In the genomic region with DNA sequence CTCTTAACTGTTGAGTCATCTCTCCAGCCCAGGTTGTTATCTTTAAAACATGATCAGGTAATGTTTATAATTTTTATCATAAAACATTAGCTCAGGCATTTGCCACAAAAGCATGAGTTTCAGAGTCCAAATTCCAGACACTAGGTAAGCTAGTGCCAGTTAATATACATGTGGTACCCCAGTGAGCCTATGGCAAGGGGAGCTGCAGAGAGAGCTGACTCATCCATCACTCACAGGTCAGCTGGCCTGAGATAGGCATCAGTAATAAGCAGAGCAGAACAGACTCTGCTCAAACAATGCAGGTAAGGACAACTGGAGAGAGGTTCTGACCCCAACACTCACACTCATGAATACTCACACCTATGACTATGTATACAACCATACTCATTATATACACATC, we compare ENCODE assay signal across 24 mouse cellular contexts.
"Had no signal": no experiment of that assay in that cellular context is flagged by ENCODE, and none has a peak within 500 bp of the region (broad histone marks: within the 10 kb centered on the region; RNA-seq: fewer than 3 reads in every experiment).

No protein-coding gene starts in this region.

- H3K4me1 ChIP-seq: heart, embryonic 13.5 days; heart, embryonic 15.5 days; hindbrain, embryonic 15.5 days; limb, embryonic 13.5 days; limb, embryonic 15.5 days; liver, embryonic 12.5 days had no signal

- H3K4me3 ChIP-seq: gastrocnemius, adult 2 months; heart, adult 2 months; heart, embryonic 13.5 days; heart, embryonic 15.5 days; hindbrain, embryonic 13.5 days; hindbrain, embryonic 15.5 days; limb, embryonic 13.5 days; limb, embryonic 15.5 days; liver, embryonic 12.5 days had no signal

- H3K9me3 ChIP-seq: heart, embryonic 13.5 days; heart, embryonic 15.5 days; hindbrain, embryonic 13.5 days; hindbrain, embryonic 15.5 days; limb, embryonic 13.5 days; limb, embryonic 15.5 days; liver, embryonic 12.5 days had no signal

- H3K27ac ChIP-seq: gastrocnemius, adult 2 months; heart, adult 2 months; heart, embryonic 13.5 days; heart, embryonic 15.5 days; hindbrain, embryonic 13.5 days; hindbrain, embryonic 15.5 days; hindbrain, postnatal 0 days; kidney, postnatal 0 days; limb, embryonic 13.5 days; limb, embryonic 15.5 days; liver, embryonic 12.5 days; liver, embryonic 14.5 days had no signal

- H3K9ac ChIP-seq: heart, embryonic 13.5 days; heart, embryonic 15.5 days; hindbrain, embryonic 13.5 days; hindbrain, embryonic 15.5 days; limb, embryonic 13.5 days; limb, embryonic 15.5 days; liver, embryonic 12.5 days; liver, embryonic 14.5 days had no signal

- ATAC-seq: hindbrain, postnatal 0 days; liver, embryonic 12.5 days had no signal

- H3K27me3 ChIP-seq: heart, embryonic 13.5 days; heart, embryonic 15.5 days; hindbrain, embryonic 13.5 days; hindbrain, embryonic 15.5 days; limb, embryonic 13.5 days; limb, embryonic 15.5 days; liver, embryonic 12.5 days had no signal

- H3K36me3 ChIP-seq: heart, embryonic 13.5 days; heart, embryonic 15.5 days; hindbrain, embryonic 13.5 days; hindbrain, embryonic 15.5 days; limb, embryonic 13.5 days; limb, embryonic 15.5 days; liver, embryonic 12.5 days had no signal

- DNase-seq: gastrocnemius, adult 2 months; gastrocnemius, postnatal 10 days; gastrocnemius, postnatal 36 days; heart, adult 11 months; heart, adult 2 months; heart, postnatal 14 days; heart, postnatal 36 days; kidney, adult 11 months; kidney, adult 8-10 months; kidney, postnatal 14 days; kidney, postnatal 36 days; layer of hippocampus, adult 9-11 months; left cerebral cortex, postnatal 4 days had no signal

- H3K4me2 ChIP-seq: heart, embryonic 11.5 days; heart, embryonic 13.5 days; heart, embryonic 15.5 days; hindbrain, embryonic 13.5 days; hindbrain, embryonic 15.5 days; limb, embryonic 13.5 days; limb, embryonic 15.5 days; liver, embryonic 12.5 days had no signal
